Mouse (Mus musculus): ENCODE measurements around the gene Apobr. TPM values are rescaled to one million over a fixed set of nuclear protein-coding genes. Genes with fewer than 3 reads are reported as not detected.

Gene Apobr
- polyA plus RNA-seq, 1 experiment from 2014 or later = 0.61 TPM

DNA sequence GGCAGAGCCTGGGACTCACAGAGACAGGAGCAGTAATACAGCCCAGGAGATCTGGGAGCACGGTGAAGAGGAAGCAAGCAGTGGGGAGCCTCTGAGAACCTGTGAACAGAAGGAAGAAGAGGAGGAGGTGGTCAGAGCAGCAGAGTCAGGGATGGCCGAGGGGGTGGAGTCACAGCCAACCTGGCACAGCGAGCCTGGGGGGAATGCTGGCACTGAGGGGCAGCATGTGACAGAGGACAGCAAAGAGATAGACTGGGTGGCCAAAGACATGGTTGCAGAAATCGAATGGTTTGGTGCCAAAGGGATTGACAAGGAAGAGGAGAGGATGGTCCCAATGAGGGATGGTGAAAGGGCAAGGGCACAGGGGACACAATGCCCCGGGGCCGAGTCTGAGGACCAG lies 975 bp downstream of the Apobr start, which contains the start of gene Cln3:
Gene Cln3, minus strand, starts transcription at position 101 of the 400 bp plus-strand sequence.
- 75% methylated on average over 6 of the region's 6 CpGs for WGBS
- H3K27ac ChIP-seq (replicated peaks; ENCODE audit: low read depth, low read length) = no peak within 1 kb of the TSS
- ATAC-seq (ENCODE audit: insufficient number of reproducible peaks, low FRiP score, low TSS enrichment, low read depth) = no peak

GRCm38 (mm10) chr7:126586839-126587238 lies 2.1 kb downstream of the Apobr start:
- DNase-seq (ENCODE audit: low spot score) = no peak
- Histone ChIP-seq H3K9me3 (ENCODE audit: control insufficient read depth, low read length) (no peaks in the 10 kb centered on the region), H3K36me3 (ENCODE audit: control insufficient read depth, insufficient read depth, low read length) (no peaks in the 10 kb centered on the region), H3K27me3 (ENCODE audit: control insufficient read depth, insufficient read depth, low read length) (no peaks in the 10 kb centered on the region; the same call in 1 of the 2 replicates), H3K9ac (ENCODE audit: low read length) (no peak overlapping the region; the same call in 1 of the 2 replicates), H3K4me3 (ENCODE audit: low read depth, low read length) (no peak overlapping the region), H3K4me2 (ENCODE audit: low read depth, severe bottlenecking) (no peak overlapping the region), H3K4me1 (ENCODE audit: control insufficient read depth, insufficient read depth, low read length) (0 out of 2 replicates have a peak, but pooled peaks cover 3% of the 10 kb centered on the region), H3K27ac (replicated peaks; ENCODE audit: low read depth, low read length) (no peak overlapping the region)
- ATAC-seq (ENCODE audit: insufficient number of reproducible peaks, low FRiP score, low TSS enrichment, low read depth) = no peak
- WGBS = 72% methylated on average over 8 of the region's 8 CpGs

More for the DNA sequence above, 975 bp downstream of the Apobr start, which contains the start of gene Cln3:
- Histone ChIP-seq H3K4me2 (ENCODE audit: low read depth, severe bottlenecking) (no peak within 1 kb of the TSS), H3K9ac (ENCODE audit: low read length) (no peak within 1 kb of the TSS), H3K4me1 (ENCODE audit: control insufficient read depth, insufficient read depth, low read length) (0 out of 2 replicates have a peak, but pooled peaks cover 3% of the 10 kb centered on the region), H3K9me3 (ENCODE audit: control insufficient read depth, low read length) (no peaks in the 10 kb centered on the region), H3K27me3 (ENCODE audit: control insufficient read depth, insufficient read depth, low read length) (no peaks in the 10 kb centered on the region; the same call in 1 of the 2 replicates), H3K36me3 (ENCODE audit: control insufficient read depth, insufficient read depth, low read length) (no peaks in the 10 kb centered on the region), H3K4me3 (ENCODE audit: low read depth, low read length) (no peak within 1 kb of the TSS)
- DNase-seq (ENCODE audit: low spot score) = no peak

DNA sequence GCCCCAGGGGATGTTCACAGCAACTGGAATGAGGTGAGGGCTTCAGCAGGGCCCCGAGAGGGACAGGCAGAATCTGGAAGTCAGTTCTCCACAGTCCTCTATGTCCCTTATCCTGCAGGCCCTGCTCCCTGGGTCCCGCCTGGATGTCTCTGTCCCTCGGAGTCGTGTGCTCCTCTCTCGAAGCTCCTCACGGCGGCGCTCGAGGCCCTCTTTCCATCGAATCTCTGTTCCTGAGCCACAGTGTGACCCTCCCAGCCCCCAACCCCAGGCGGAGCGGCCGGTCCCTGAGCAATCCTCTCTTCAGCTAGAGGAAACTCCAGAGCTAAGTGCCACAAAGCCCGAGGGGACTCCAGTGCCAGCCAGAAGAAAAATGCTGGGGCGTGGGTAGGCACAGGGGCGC lies 3.0 kb downstream of the Apobr start:
- no peaks in the 10 kb centered on the region; the same call in 1 of the 2 replicates for H3K27me3 ChIP-seq (ENCODE audit: control insufficient read depth, insufficient read depth, low read length)
- 6% methylated on average over 15 of the region's 16 CpGs for WGBS
- 0 out of 2 replicates have a peak, but pooled peaks cover 3% of the 10 kb centered on the region for H3K4me1 ChIP-seq (ENCODE audit: control insufficient read depth, insufficient read depth, low read length)
- no peaks in the 10 kb centered on the region for H3K9me3 ChIP-seq (ENCODE audit: control insufficient read depth, low read length)
- no peaks in the 10 kb centered on the region for H3K36me3 ChIP-seq (ENCODE audit: control insufficient read depth, insufficient read depth, low read length)
- DNase-seq (ENCODE audit: low spot score) (peak; percentile 84), ATAC-seq (ENCODE audit: insufficient number of reproducible peaks, low FRiP score, low TSS enrichment, low read depth) (0 out of 2 replicates have a peak, but pooled peaks have one; percentile 13)
- peak overlapping the region; percentile 55 for H3K9ac ChIP-seq (ENCODE audit: low read length)
- H3K4me3 ChIP-seq (ENCODE audit: low read depth, low read length) = 0 out of 2 replicates have a peak overlapping the region, but pooled peaks have one; percentile 3
- H3K27ac ChIP-seq (replicated peaks; ENCODE audit: low read depth, low read length) = no peak overlapping the region
- peak overlapping the region; percentile 32 for H3K4me2 ChIP-seq (ENCODE audit: low read depth, severe bottlenecking)

DNA sequence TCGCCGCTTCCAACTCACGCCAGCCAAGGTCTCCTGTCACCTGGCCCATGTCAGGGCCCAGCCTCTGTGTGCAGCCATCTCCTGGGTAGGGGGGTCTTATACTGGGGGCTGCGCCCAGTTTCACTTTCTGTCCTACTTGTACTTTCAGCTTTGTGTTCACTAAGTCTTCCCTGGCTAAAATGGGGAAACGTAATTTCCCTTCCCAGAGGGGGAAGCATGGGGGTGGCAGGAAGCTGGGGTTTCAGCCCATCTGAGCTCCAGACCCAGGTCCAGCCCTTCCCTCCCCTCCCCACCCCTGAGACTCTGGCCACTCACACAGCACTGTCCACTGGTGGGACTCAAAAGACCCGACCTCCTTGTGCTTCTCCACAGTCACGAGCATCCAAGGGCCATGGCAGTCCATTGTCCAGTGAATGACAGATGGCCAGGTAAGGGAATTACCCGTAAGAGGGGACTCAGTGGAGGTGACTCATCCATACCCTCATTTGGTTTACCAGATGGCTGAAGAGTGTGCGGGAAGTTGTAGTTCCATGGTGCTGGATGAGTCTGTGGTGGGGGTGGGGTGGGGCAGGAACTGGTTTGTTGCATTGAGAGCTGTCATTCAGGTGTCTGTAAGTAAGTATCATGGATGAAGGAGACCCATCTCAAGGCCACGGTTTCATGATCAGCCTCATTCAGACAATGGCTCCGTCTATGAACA lies 10.3 kb downstream of the Apobr start, which contains the start of gene Il27:
Gene Il27, minus strand, starts transcription at position 80 of the 700 bp plus-strand sequence.
- H3K4me3 ChIP-seq (ENCODE audit: low read depth, low read length) = no peak within 1 kb of the TSS
- H3K27me3 ChIP-seq (ENCODE audit: control insufficient read depth, insufficient read depth, low read length) = no peaks in the 10 kb centered on the region
- ATAC-seq (ENCODE audit: insufficient number of reproducible peaks, low FRiP score, low TSS enrichment, low read depth) = no peak
- no peak within 1 kb of the TSS for H3K27ac ChIP-seq (replicated peaks; ENCODE audit: low read depth, low read length)
- no peaks in the 10 kb centered on the region for H3K9me3 ChIP-seq (ENCODE audit: control insufficient read depth, low read length)
- no peaks in the 10 kb centered on the region for H3K36me3 ChIP-seq (ENCODE audit: control insufficient read depth, insufficient read depth, low read length)
- H3K4me2 ChIP-seq (ENCODE audit: low read depth, severe bottlenecking) = no peak within 1 kb of the TSS
- DNase-seq (ENCODE audit: low spot score) = no peak
- H3K4me1 ChIP-seq (ENCODE audit: control insufficient read depth, insufficient read depth, low read length) = no peaks in the 10 kb centered on the region
- 85% methylated on average over 11 of the region's 11 CpGs for WGBS
- no peak within 1 kb of the TSS for H3K9ac ChIP-seq (ENCODE audit: low read length)

GRCm38 (mm10) chr7:126595890-126596289 lies 11.1 kb downstream of the Apobr start:
- no peak overlapping the region for H3K4me3 ChIP-seq (ENCODE audit: low read depth, low read length)
- ATAC-seq (ENCODE audit: insufficient number of reproducible peaks, low FRiP score, low TSS enrichment, low read depth) = no peak
- 80% methylated on average over 5 of the region's 5 CpGs for WGBS
- H3K9ac ChIP-seq (ENCODE audit: low read length) = no peak overlapping the region
- no peaks in the 10 kb centered on the region for H3K9me3 ChIP-seq (ENCODE audit: control insufficient read depth, low read length)
- no peak overlapping the region for H3K27ac ChIP-seq (replicated peaks; ENCODE audit: low read depth, low read length)
- no peak for DNase-seq (ENCODE audit: low spot score)
- H3K4me1 ChIP-seq (ENCODE audit: control insufficient read depth, insufficient read depth, low read length) = no peaks in the 10 kb centered on the region
- no peak overlapping the region for H3K4me2 ChIP-seq (ENCODE audit: low read depth, severe bottlenecking)
- H3K27me3 ChIP-seq (ENCODE audit: control insufficient read depth, insufficient read depth, low read length) = no peaks in the 10 kb centered on the region
- no peaks in the 10 kb centered on the region for H3K36me3 ChIP-seq (ENCODE audit: control insufficient read depth, insufficient read depth, low read length)

DNA sequence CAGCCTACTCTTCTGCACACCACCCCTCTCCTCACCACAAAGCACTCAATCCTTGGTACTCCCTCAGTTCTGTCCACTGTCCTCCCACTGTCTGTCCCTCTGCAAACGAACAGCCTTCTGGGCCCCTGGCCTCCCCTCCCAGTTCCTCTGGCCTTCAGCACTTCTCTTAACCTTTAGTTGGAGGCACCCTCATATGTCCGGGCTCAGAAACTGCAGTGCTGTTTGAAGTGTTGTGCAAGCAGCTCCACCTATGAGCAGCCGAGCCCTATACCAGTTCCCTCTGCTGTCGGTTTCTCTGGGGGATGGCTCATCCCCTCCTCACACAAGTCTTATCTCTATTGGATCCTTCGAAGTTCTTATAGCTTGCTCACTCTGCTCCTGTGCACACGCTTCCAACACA lies 11.7 kb downstream of the Apobr start:
- WGBS = 65% methylated on average over 6 of the region's 6 CpGs
- no peaks in the 10 kb centered on the region for H3K9me3 ChIP-seq (ENCODE audit: control insufficient read depth, low read length)

GRCm38 (mm10) chr7:126598919-126599318 lies 14.2 kb downstream of the Apobr start:
- Histone ChIP-seq H3K9me3 (ENCODE audit: control insufficient read depth, low read length) (no peaks in the 10 kb centered on the region), H3K27ac (replicated peaks; ENCODE audit: low read depth, low read length) (no peak overlapping the region), H3K36me3 (ENCODE audit: control insufficient read depth, insufficient read depth, low read length) (no peaks in the 10 kb centered on the region), H3K27me3 (ENCODE audit: control insufficient read depth, insufficient read depth, low read length) (no peaks in the 10 kb centered on the region), H3K4me3 (ENCODE audit: low read depth, low read length) (no peak overlapping the region), H3K4me1 (ENCODE audit: control insufficient read depth, insufficient read depth, low read length) (no peaks in the 10 kb centered on the region), H3K4me2 (ENCODE audit: low read depth, severe bottlenecking) (no peak overlapping the region), H3K9ac (ENCODE audit: low read length) (no peak overlapping the region)
- ATAC-seq (ENCODE audit: insufficient number of reproducible peaks, low FRiP score, low TSS enrichment, low read depth) = no peak
- 85% methylated on average over 6 of the region's 6 CpGs for WGBS
- no peak for DNase-seq (ENCODE audit: low spot score)

More for the DNA sequence above, 11.7 kb downstream of the Apobr start:
- ATAC-seq (ENCODE audit: insufficient number of reproducible peaks, low FRiP score, low TSS enrichment, low read depth) (no peak), DNase-seq (ENCODE audit: low spot score) (no peak)
- no peaks in the 10 kb centered on the region for H3K4me1 ChIP-seq (ENCODE audit: control insufficient read depth, insufficient read depth, low read length)
- H3K9ac ChIP-seq (ENCODE audit: low read length) = no peak overlapping the region
- H3K4me3 ChIP-seq (ENCODE audit: low read depth, low read length) = no peak overlapping the region
- no peaks in the 10 kb centered on the region for H3K27me3 ChIP-seq (ENCODE audit: control insufficient read depth, insufficient read depth, low read length)
- no peak overlapping the region for H3K4me2 ChIP-seq (ENCODE audit: low read depth, severe bottlenecking)
- no peaks in the 10 kb centered on the region for H3K36me3 ChIP-seq (ENCODE audit: control insufficient read depth, insufficient read depth, low read length)
- H3K27ac ChIP-seq (replicated peaks; ENCODE audit: low read depth, low read length) = no peak overlapping the region

DNA sequence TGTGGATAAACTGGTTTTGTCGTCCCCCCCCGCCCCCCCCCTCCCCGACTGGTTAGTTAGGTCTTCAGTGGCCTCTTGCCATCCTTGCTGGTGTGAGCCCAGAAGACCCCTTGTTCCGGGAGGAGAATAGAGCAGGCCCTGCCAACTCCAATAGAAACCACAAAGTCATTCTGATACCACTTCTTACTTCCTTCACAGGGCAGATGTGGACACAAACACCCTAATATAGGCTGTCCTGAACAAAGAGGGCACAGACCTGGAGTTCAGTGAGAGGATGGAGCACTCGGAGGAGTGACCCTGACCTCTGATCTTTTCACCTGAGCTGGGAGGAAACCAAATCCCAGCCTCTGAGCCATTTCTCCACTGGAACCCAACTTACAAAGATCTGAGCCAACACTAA lies 17.2 kb downstream of the Apobr start:
- DNase-seq (ENCODE audit: low spot score) (no peak), ATAC-seq (ENCODE audit: insufficient number of reproducible peaks, low FRiP score, low TSS enrichment, low read depth) (no peak)
- H3K9ac ChIP-seq (ENCODE audit: low read length) = no peak overlapping the region
- H3K4me1 ChIP-seq (ENCODE audit: control insufficient read depth, insufficient read depth, low read length) = no peaks in the 10 kb centered on the region
- H3K4me3 ChIP-seq (ENCODE audit: low read depth, low read length) = no peak overlapping the region
- no peaks in the 10 kb centered on the region for H3K27me3 ChIP-seq (ENCODE audit: control insufficient read depth, insufficient read depth, low read length)
- no peak overlapping the region for H3K27ac ChIP-seq (replicated peaks; ENCODE audit: low read depth, low read length)
- 47% methylated on average over 5 of the region's 5 CpGs for WGBS
- no peak overlapping the region for H3K4me2 ChIP-seq (ENCODE audit: low read depth, severe bottlenecking)
- H3K9me3 ChIP-seq (ENCODE audit: control insufficient read depth, low read length) = no peaks in the 10 kb centered on the region
- H3K36me3 ChIP-seq (ENCODE audit: control insufficient read depth, insufficient read depth, low read length) = no peaks in the 10 kb centered on the region

All from limb, embryonic 11.5 days (tissue).